Comparison of ENCODE assay signal across 7 mouse cellular contexts in genomic region chr13:29855281-29856031, GRCm38 (mm10). TPM values are rescaled to one million over a fixed set of nuclear protein-coding genes. Genes with fewer than 3 reads are reported as not detected.
DNase-seq lines count a peak whose midpoint lies in the region; ATAC-seq lines count a peak whose summit lies in the region.

TSS of gene Cdkal1 (minus strand) at chr13:29855674.

- peak within 1 kb of the TSS; percentile 88 for H3K9ac ChIP-seq in intestine, embryonic 15.5 days

- H3K4me1 ChIP-seq in intestine, embryonic 15.5 days (replicated peaks): no peaks in the 10 kb centered on the region; the same call in 1 of the 2 replicates
- peaks cover 21% of the 10 kb centered on the region for H3K4me1 ChIP-seq in midbrain, embryonic 10.5 days

- peak; percentile 87 to 97 for DNase-seq in adrenal gland, adult (ENCODE audit: inconsistent age in 2 of 2, low spot score in 1 of 2)
- peak; percentile 90 for DNase-seq in embryo, embryonic 10.5 days (ENCODE audit: low spot score)
- DNase-seq in gastrocnemius, postnatal 25 days: peak; percentile 76
- peak; percentile 85 for DNase-seq in left cerebral cortex, postnatal 25 days (ENCODE audit: low spot score in 2 of 2)
- DNase-seq in midbrain, embryonic 10.5 days (ENCODE audit: low spot score): peak; percentile 81
- DNase-seq in right cerebral cortex, postnatal 4 days: peak; percentile 79

- under 1% methylated on average over 33 of the region's 33 CpGs for WGBS in intestine, embryonic 15.5 days
- under 1% methylated on average over 33 of the region's 33 CpGs for WGBS in midbrain, embryonic 10.5 days

- no peaks in the 10 kb centered on the region for H3K27me3 ChIP-seq in intestine, embryonic 15.5 days (replicated peaks)
- no peaks in the 10 kb centered on the region for H3K27me3 ChIP-seq in midbrain, embryonic 10.5 days (ENCODE audit: low read depth, poor library complexity, severe bottlenecking)

- no peaks in the 10 kb centered on the region for H3K9me3 ChIP-seq in intestine, embryonic 15.5 days
- H3K9me3 ChIP-seq in midbrain, embryonic 10.5 days (replicated peaks): no peaks in the 10 kb centered on the region

- ATAC-seq in intestine, embryonic 15.5 days: peak; percentile 92

- H3K4me3 ChIP-seq in intestine, embryonic 15.5 days (replicated peaks): peak within 1 kb of the TSS; percentile 71
- H3K4me3 ChIP-seq in midbrain, embryonic 10.5 days: peak within 1 kb of the TSS; percentile 76

- H3K36me3 ChIP-seq in intestine, embryonic 15.5 days: 0 out of 2 replicates have a peak, but pooled peaks cover 4% of the 10 kb centered on the region
- peaks cover 21% of the 10 kb centered on the region for H3K36me3 ChIP-seq in midbrain, embryonic 10.5 days

- H3K27ac ChIP-seq in intestine, embryonic 15.5 days: peak within 1 kb of the TSS; percentile 86
- peak within 1 kb of the TSS; percentile 90 for H3K27ac ChIP-seq in midbrain, embryonic 10.5 days (replicated peaks)

- intact Hi-C loops in left cerebral cortex, postnatal 25 days (cut with DNase I): loop anchor here (1.0 to 5.0 kb wide), 3 partner anchors 127 to 405 kb away; no protein-coding TSS in a partner anchor

- peak within 1 kb of the TSS; percentile 61 for H3K4me2 ChIP-seq in intestine, embryonic 15.5 days (replicated peaks)

RNA-seq across cellular contexts. Expression of gene Cdkal1, which starts in this region (rescaled TPM):
- 10 to 100 TPM; 28.0 to 32.6 TPM for total RNA-seq in gastrocnemius, postnatal 25 days (2021)
- 26.0 and 30.4 TPM in 2 replicates for polyA plus RNA-seq in intestine, embryonic 15.5 days (2015; fragmentation: Nextera tagmentation; extraction: Ambion mirVana)
- 10 to 100 TPM; 20.0 to 20.1 TPM for total RNA-seq in left cerebral cortex, postnatal 25 days (2021)
- 32.4 and 32.7 TPM in 2 replicates for polyA plus RNA-seq in midbrain, embryonic 10.5 days (2016; fragmentation: Nextera tagmentation; extraction: Ambion mirVana)

Comparison
In these comparisons a context has a peak if more than half of its experiments do, and no peak if none do; other contexts are left out.
1. Peak in every context shown above with its lines: DNase-seq, ATAC-seq, H3K4me3 ChIP-seq and H3K27ac ChIP-seq.